Mouse (Mus musculus): ENCODE measurements around the gene Ralgapa1.

GRCm38 (mm10) chr12:55801131-55801530 lies 19.8 kb downstream of the Ralgapa1 start:
- TF ChIP-seq POLR2A (IDR thresholded peaks at IDR 0.05; ENCODE audit: borderline replicate concordance, extremely low read depth, insufficient read depth, insufficient read length, poor library complexity, severe bottlenecking) (no peak), CTCF (IDR thresholded peaks at IDR 0.05; ENCODE audit: borderline replicate concordance, extremely low read depth, insufficient read depth, insufficient read length) (no peak)

All from brain, embryonic 14.5 days (tissue).